Mouse (Mus musculus) E14TG2a.4 (cell line): ENCODE data around the gene Zmynd8.

ENCODE experiments used
- CTCF ChIP-seq: conservative IDR thresholded peaks from 2 replicates; pipeline ENCODE4 v1.5.1; 2014; ENCODE audit warnings: low read length
- POU5F1 ChIP-seq: IDR thresholded peaks from 2 replicates; pipeline ENCODE4 v1.6.1; 2014; ENCODE audit warnings: low read length, borderline replicate concordance

- TF ChIP-seq CTCF (no peak), POU5F1 (no peak)
Measured at GRCm38 (mm10) chr2:165923715-165924114, 24.9 kb upstream of the Zmynd8 start.
